Mouse (Mus musculus) ES-CJ7 (cell line): ENCODE measurements around the gene Dnajc8.

Experiments used
- DNase-seq: peaks from one replicate; pipeline ENCODE4 v3.0.0; 2011; ENCODE audit warnings: low read depth, low spot score

The Dnajc8 gene

DNA sequence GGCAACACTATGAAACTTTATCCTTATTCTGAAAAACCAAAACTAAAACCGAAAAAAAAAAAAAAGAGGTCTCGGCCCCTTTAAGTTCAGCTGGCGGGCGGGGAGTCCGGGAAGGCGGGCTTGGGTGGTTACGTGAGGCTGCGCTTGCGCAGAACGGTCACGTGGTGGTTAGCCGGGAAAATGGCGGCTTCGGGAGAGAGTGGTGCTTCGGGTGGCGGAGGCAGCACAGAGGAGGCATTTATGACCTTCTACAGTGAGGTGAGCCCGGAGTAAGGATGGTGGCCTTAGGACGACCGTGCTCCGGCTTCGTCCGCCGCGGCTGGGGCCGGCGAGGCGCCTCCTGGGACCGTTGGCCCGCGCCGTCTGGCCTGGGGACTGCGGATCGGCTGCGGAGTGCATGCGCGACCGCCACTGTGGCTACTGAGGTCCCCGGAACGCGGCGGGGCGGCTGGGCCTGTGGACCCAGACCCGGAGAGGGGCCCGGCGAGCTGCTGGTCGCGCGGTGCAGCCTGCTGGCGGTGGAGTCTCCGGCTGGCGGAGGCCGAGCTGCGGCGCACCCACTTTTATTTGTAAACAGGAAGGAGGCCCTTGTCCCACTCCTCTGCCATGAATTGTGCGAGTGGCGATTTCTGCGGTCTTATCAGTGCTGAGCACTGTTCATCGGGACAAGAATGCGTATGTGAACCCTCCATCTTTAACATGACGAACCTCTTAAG is at the start of gene Dnajc8:
Gene Dnajc8 (plus strand): TSS at position 145 of the 716 bp plus-strand sequence.
- DNase-seq: peak; percentile 95

DNA sequence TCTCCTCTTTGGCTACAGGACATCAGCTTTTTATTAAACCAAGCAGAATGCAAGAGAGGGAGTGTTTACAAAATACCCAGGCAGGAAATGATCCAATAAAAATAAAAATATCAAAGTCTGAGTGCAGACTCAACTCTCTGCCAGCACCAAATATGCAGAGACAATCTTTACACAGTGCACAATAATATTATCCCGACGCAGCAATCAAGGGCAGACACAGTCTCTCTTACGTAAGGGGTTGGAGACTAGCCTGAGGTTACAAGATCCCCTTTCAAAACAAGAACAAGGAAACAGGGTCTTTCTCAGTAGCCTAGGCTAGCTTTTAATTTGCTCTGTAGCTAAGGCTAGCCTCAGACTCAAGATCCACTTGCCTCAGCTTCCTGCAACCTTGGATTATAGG is 46.8 kb upstream of the Dnajc8 start:
- DNase-seq: no peak

DNA sequence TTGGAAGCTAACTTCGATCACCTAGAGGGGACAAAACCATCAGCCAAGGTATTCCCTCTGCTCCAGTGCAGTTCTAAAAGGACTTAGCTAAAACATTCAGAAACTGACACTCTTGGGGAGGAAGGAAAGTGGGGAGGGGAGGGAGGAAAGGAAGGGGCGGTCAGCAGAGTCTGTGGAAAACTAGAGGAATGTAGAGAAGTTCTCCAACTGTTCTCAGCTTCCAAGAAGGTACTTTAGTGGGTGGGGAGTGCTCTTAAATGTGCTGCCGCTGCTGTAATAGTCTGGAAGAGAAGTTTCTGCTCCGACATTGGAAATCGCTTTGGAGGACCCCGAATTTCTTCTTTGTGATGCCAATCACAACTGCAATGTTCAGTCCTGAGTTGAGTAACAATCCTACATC is 46.4 kb upstream of the Dnajc8 start:
- DNase-seq: no peak

GRCm38 (mm10) chr4:132490273-132491010 is 44.9 kb upstream of the Dnajc8 start:
- no peak for DNase-seq

DNA sequence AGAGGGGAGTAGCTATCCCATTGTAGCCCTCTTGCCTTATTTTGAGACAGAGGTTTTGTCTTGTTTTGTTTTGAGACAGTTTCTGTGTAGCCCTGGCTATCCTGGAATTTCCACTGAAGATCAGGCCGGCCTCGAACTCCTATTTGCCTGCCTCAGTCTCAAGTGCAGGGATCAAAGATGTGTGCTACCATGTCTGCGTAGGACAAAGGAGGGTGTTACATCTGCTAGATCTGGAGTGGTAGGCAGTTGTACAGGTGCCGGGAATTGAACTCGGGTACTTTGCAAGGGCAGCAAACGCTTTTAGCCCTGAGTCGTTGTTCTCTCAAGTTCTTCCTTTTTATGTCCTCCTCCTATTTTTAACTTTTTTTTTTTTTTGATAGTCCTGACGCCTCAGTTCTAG is 44.3 kb upstream of the Dnajc8 start:
- DNase-seq: no peak

DNA sequence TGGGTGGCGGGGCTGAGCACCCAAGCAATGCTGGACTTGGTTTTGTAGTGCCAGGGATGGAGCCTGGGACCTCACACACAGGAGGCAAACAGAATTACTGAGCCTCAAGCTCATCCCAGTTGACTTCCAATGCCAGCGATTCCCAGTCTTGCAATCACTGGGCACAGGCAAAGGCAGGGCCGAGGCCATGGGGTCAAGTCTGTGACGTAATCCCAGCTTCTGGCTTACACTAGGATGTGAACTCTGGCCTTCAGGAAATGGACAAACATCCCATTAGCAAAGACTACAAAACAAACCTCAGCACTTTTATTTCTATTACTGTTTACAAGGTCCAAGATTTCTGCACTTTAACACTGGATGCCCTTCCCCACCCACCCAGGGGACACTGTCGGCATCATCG is 43.6 kb upstream of the Dnajc8 start:
- DNase-seq: no peak

DNA sequence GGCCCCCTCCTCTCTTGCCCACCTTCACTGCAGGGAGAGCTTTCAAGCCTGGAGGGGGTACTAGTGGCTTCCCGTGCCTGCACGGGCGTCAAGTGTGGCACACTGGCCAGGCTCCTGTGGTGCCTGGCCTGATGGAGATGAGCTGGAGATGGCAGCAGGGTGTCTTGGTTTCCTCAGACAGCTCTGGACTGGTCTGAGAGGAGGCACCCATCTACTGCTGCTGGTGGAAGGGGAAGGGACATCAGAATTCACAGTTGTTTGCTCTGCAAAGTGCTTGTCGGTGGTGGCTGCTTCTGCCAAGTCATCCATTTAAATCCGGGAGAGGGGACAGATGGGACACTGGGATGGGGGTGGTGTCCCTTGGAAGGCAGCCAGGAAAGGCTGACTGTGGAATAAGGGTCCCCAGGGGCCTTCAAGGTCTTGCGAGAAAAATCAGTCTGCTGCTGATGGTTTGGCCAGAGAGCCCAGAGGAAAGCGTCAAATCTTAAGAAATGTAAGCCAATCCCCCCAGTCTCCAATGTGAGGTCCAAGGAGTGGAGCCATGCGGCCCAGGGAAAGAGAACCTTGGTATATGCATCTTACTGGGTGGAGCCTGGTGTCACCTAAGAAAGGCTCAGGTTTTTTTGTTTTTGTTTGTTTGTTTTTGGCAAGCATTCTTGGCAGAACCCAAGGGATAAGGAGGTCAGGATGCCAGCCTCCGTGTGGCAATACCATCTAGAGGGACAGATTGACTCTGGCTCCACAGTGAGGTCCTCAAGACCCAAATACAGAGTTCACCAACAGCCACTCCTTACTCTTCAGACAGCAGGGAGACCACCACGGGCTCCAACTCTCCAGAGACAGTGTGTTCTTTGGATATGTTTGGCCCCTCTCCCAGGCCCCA is 42.9 kb upstream of the Dnajc8 start:
- no peak for DNase-seq

- no peak for DNase-seq
These were observed 41.0 kb upstream of the Dnajc8 start for GRCm38 (mm10) chr4:132494271-132494918.

- DNase-seq: peak; percentile 2
These were observed 33.7 kb upstream of the Dnajc8 start for GRCm38 (mm10) chr4:132501639-132502038.

DNA sequence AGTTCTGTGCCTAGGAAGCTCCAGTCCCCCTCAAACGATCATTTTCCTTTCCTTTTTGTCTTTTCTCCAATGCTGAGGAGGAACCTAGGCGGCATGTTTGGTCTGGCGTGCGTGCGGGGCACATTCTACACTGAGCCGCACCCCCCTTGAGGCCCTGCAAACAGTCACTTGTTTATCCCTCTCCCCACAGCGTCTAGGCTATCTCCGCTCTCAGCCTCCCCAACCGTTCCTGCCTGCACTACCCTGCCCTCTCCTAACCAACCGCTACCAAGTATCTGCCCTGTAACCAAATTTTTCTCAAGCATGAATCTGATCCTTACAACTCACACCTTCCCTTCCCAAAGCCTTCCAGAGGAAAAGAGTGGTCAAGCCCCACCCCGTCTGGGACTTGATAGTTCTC is 32.0 kb upstream of the Dnajc8 start:
- peak; percentile 32 for DNase-seq

GRCm38 (mm10) chr4:132505034-132505738 is 30.2 kb upstream of the Dnajc8 start:
- peak; percentile 55 for DNase-seq

- DNase-seq: peak; percentile 90
These were observed 29.6 kb upstream of the Dnajc8 start for GRCm38 (mm10) chr4:132505800-132506199.

GRCm38 (mm10) chr4:132506250-132506649 is 29.1 kb upstream of the Dnajc8 start:
- peak; percentile 67 for DNase-seq

DNA sequence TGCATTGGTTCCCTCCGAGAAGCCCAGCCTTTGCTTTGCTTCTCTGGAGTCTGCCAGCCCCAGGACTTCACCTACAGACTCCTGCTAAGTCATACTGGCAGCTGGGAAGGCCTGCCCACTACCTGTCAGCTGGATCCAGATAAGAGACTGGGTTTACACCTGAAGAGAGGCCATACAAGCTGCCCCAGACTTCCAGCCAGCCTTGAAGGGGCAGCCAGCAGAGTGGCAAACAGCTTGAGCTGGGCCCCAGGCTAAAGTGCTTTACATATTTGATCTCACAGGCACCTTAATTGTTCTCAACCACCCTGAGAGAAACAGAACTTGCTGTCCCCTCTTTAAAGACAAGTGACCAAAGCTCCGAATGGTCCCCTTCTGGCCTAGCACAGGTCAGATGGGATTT is 28.1 kb upstream of the Dnajc8 start:
- no peak for DNase-seq

DNA sequence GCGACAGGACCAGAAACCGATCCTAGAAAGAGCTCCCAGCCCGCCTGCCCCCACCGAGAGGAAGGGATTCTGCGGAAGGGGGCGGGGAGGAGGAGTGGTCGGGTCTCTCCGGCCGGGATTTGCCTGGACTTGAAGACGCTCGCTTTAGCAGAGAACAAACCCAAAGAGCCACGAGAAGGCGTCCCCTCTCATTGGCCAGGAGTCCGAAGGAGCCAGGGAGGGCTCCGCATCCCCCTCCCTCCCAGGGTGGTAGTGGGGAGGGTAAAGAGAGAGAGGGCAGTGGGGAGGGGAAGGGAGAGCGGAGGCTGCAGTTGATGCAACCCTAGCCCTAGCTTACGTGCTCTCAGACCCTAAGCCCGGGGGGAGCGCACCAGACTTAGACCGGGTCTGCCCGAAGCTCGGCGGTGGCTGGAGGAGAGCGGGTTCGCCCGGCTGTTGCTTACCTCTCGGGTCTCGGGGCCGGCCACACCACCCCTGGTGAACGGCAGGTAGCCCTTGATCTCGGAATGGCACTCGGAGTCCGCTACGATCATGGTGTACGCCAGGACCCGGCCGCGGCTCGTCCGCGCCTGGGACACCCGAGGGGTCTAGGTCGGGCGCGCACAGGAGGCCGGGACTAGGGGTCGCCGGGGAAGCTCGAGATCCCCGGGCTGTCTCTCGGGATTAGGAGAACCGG is 25.6 kb upstream of the Dnajc8 start:
- DNase-seq: peak; percentile 95

DNA sequence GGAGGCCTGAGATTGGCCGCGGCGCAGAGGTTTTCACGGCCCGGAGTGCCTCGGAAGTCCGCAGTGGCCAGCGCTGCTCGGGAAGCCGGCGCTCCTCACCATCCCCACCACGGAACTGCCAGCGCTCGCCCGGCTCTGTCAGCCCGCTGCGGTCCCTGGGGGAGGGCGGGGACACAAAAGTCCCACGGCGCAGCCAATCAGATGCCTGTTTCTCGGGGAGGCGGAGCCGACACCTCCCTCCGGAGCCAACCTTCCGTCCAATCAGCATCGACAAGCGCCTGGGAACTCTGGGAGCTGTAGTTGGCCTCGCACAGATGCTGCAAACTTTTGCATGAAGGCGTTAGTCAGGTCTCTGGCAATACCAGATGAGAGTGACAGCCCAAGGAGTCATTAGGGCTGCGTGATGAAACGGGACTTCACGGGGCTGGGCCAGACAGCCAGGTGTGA is 25.0 kb upstream of the Dnajc8 start, which contains the start of gene Sesn2:
Gene Sesn2 (minus strand): TSS at position 150 of the 447 bp plus-strand sequence.
- peak; percentile 98 for DNase-seq

DNA sequence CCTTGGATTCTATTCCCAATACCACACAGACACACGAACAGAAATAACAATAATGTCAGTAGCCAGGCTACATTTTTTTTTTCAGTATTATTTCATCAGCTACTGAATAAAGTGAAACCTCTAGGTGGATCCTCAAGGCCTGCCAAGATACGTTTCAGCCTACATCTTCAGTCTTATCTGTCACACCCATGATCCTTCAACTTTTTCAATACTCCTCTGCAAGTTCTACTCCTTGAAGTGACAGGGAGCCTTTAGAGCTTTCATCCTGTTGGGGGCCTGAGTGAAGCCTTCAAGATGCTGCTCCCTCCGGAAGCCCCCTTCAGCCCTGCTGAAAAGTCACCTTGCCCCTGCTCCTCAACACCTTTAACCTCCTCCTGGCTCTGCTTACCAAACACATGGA is 23.3 kb upstream of the Dnajc8 start:
- DNase-seq: no peak

GRCm38 (mm10) chr4:132513395-132514273 is 21.7 kb upstream of the Dnajc8 start:
- DNase-seq: peak; percentile 90

DNA sequence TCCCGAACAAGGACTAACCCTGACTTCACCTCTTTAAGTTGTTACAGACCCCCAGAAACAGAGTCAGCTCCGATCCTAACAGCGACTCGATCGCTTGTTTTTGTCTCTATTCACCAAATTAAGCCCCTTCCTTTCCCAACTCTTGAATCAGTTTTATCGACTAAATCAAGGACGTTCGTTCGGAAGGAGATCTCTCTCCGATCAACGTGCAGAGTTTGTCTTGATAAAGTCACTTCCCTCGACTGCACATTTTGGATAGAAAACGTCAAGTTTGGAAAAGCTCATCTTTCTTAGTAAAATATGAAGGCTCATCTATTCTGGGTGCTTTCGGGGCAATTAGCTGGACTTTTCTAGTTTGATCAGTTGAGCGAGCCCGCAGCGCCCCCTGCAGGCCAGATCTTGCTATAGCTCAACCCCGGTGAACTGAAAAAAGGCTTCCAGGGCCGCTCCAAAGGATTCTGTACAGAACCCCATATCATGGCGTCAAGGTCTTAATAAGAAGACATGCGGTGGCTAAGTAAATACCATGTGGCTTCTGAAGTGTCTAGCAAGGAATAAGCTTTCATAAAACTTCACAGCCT is 20.7 kb upstream of the Dnajc8 start:
- peak; percentile 83 for DNase-seq
